Mouse (Mus musculus): ENCODE measurements around the gene Pde4c. TPM values are rescaled to one million over a fixed set of nuclear protein-coding genes. Genes with fewer than 3 reads are reported as not detected.

Gene Pde4c
- polyA plus RNA-seq, 2 experiments, result 0.38 TPM; not detected in 1

- H3K36me3 ChIP-seq (ENCODE audit: control insufficient read depth, insufficient read depth, low read length), result peaks cover 65% of the 10 kb centered on the region
- no peaks in the 10 kb centered on the region for H3K9me3 ChIP-seq (ENCODE audit: control insufficient read depth, low read length)
- no peaks in the 10 kb centered on the region for H3K27me3 ChIP-seq (ENCODE audit: control insufficient read depth, insufficient read depth, low read length)
- peak overlapping the region; percentile 28; the same call in 1 of the 2 replicates for H3K4me2 ChIP-seq (replicated peaks; ENCODE audit: low read depth, low read length, severe bottlenecking)
- ATAC-seq (ENCODE audit: low FRiP score, low read depth), result no peak
- H3K4me1 ChIP-seq (ENCODE audit: control insufficient read depth, insufficient read depth, low read length), result peaks cover 33% of the 10 kb centered on the region
- H3K4me3 ChIP-seq (replicated peaks; ENCODE audit: low read length), result no peak overlapping the region; the same call in 1 of the 2 replicates
- no peak for DNase-seq (ENCODE audit: low spot score)
- 54% methylated on average over 5 of the region's 5 CpGs for WGBS
- no peak for TF ChIP-seq POLR2A (IDR thresholded peaks at IDR 0.05; ENCODE audit: borderline replicate concordance, extremely low read depth, insufficient read depth, insufficient read length)
- peak overlapping the region; percentile 36; the same call in 1 of the 2 replicates for H3K9ac ChIP-seq (ENCODE audit: low read depth, low read length, severe bottlenecking)
- H3K27ac ChIP-seq (replicated peaks; ENCODE audit: low read depth, low read length), result peak overlapping the region; percentile 68
These were observed 49.9 kb downstream of the Pde4c start for GRCm38 (mm10) chr8:70773410-70773809.

DNA sequence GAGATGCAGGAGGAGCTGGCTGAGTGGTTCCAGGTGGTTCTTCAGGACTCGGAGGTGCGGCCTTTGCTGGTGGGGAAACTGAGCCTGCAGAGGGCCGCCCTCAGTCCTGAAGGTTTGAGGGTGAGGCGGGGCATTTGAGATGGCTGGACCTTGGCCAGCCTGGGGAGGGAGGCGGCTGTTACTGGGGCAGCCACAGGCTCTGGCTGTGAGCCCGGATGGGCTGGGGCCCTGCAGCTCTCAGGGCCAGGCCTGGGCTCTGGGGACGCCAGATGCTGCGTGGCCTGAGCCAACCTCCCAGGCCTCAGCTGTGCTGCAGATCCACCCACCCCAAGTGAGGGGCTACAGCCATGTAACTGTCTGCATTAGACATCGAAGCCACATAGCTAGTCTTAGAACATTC, 50.3 kb downstream of the Pde4c start:
- 44% methylated on average over 9 of the region's 9 CpGs for WGBS
- DNase-seq (ENCODE audit: low spot score) (peak; percentile 80), ATAC-seq (ENCODE audit: low FRiP score, low read depth) (no peak)
- H3K27me3 ChIP-seq (ENCODE audit: control insufficient read depth, insufficient read depth, low read length), result no peaks in the 10 kb centered on the region
- TF ChIP-seq POLR2A (IDR thresholded peaks at IDR 0.05; ENCODE audit: borderline replicate concordance, extremely low read depth, insufficient read depth, insufficient read length), result no peak
- peak overlapping the region; percentile 68 for H3K27ac ChIP-seq (replicated peaks; ENCODE audit: low read depth, low read length)
- H3K9me3 ChIP-seq (ENCODE audit: control insufficient read depth, low read length), result no peaks in the 10 kb centered on the region
- H3K9ac ChIP-seq (ENCODE audit: low read depth, low read length, severe bottlenecking), result peak overlapping the region; percentile 36
- H3K36me3 ChIP-seq (ENCODE audit: control insufficient read depth, insufficient read depth, low read length), result peaks cover 65% of the 10 kb centered on the region
- H3K4me2 ChIP-seq (replicated peaks; ENCODE audit: low read depth, low read length, severe bottlenecking), result peak overlapping the region; percentile 28; the same call in 1 of the 2 replicates
- H3K4me1 ChIP-seq (ENCODE audit: control insufficient read depth, insufficient read depth, low read length), result peaks cover 33% of the 10 kb centered on the region
- H3K4me3 ChIP-seq (replicated peaks; ENCODE audit: low read length), result no peak overlapping the region; the same call in 1 of the 2 replicates

- Histone ChIP-seq H3K4me3 (replicated peaks; ENCODE audit: low read length) (no peak overlapping the region), H3K9me3 (ENCODE audit: control insufficient read depth, low read length) (no peaks in the 10 kb centered on the region), H3K9ac (ENCODE audit: low read depth, low read length, severe bottlenecking) (0 out of 2 replicates have a peak overlapping the region, but pooled peaks have one; percentile 95), H3K4me2 (replicated peaks; ENCODE audit: low read depth, low read length, severe bottlenecking) (no peak overlapping the region), H3K27ac (replicated peaks; ENCODE audit: low read depth, low read length) (peak overlapping the region; percentile 68; the same call in 1 of the 2 replicates), H3K27me3 (ENCODE audit: control insufficient read depth, insufficient read depth, low read length) (no peaks in the 10 kb centered on the region), H3K36me3 (ENCODE audit: control insufficient read depth, insufficient read depth, low read length) (peaks cover 68% of the 10 kb centered on the region), H3K4me1 (ENCODE audit: control insufficient read depth, insufficient read depth, low read length) (peaks cover 33% of the 10 kb centered on the region)
- no peak for TF ChIP-seq POLR2A (IDR thresholded peaks at IDR 0.05; ENCODE audit: borderline replicate concordance, extremely low read depth, insufficient read depth, insufficient read length)
- ATAC-seq (ENCODE audit: low FRiP score, low read depth), result no peak
- no peak for DNase-seq (ENCODE audit: low spot score)
- 95% methylated on average over 18 of the region's 18 CpGs for WGBS
These were observed 51.2 kb downstream of the Pde4c start for GRCm38 (mm10) chr8:70774740-70775139.

DNA sequence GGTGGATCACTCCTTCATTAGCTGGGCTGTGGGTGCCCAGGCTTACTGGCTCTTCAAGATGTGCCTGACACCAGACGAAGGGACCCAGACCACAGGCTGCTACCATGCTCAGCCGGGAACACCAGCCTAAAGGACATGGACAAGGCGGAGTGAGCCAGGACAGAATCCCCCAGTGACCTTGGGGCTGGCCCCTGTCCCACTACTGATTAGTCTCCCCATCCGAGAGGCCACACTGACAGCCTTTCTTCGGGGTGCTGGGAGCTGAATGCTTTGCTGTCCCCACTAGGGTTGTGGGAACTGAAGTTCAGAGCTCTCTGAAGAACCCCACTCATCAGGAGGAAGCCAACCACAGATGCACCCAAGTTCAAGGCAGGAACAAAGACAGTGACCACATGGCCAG, 51.7 kb downstream of the Pde4c start:
- DNase-seq (ENCODE audit: low spot score) (no peak), ATAC-seq (ENCODE audit: low FRiP score, low read depth) (no peak)
- H3K9me3 ChIP-seq (ENCODE audit: control insufficient read depth, low read length), result no peaks in the 10 kb centered on the region
- peak overlapping the region; percentile 86 for H3K4me2 ChIP-seq (replicated peaks; ENCODE audit: low read depth, low read length, severe bottlenecking)
- H3K27me3 ChIP-seq (ENCODE audit: control insufficient read depth, insufficient read depth, low read length), result no peaks in the 10 kb centered on the region
- peaks cover 68% of the 10 kb centered on the region for H3K36me3 ChIP-seq (ENCODE audit: control insufficient read depth, insufficient read depth, low read length)
- H3K9ac ChIP-seq (ENCODE audit: low read depth, low read length, severe bottlenecking), result peak overlapping the region; percentile 95
- H3K4me3 ChIP-seq (replicated peaks; ENCODE audit: low read length), result peak overlapping the region; percentile 91
- no peak overlapping the region for H3K27ac ChIP-seq (replicated peaks; ENCODE audit: low read depth, low read length)
- H3K4me1 ChIP-seq (ENCODE audit: control insufficient read depth, insufficient read depth, low read length), result peaks cover 33% of the 10 kb centered on the region
- 88% methylated on average over 5 of the region's 5 CpGs for WGBS
- no peak for TF ChIP-seq POLR2A (IDR thresholded peaks at IDR 0.05; ENCODE audit: borderline replicate concordance, extremely low read depth, insufficient read depth, insufficient read length)

DNA sequence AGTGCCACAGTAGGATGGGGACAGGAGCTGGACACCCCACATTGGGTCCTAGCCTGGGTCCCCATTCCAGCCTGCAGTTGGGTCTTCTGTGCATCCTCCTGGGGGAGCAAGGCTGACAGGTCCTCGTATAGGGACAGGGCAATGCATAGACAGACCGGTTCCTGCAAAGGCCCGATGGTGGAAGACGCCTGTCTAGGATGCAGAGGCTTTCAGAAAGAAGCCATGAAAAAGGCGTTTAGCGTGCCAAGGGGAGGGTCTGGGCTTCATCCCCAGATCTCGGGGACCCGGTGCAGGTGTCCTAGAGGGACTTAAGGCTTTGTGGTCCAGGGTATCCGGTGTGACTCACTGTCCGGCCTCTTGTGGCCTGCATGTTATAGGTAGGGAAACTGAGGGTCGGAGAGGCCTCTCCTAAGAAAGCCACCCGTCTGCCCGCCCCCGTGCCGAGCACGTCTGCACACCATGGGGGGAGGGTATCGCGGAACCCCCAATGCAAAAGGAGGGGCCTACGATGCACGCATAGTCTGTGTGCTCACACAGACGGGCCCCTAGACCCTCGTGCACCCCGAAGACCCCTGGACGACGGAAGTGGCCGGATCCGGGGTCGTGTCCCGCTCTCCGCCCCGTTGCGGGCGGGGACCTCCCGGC, 52.5 kb downstream of the Pde4c start:
- H3K4me3 ChIP-seq (replicated peaks; ENCODE audit: low read length), result peak overlapping the region; percentile 91
- H3K27ac ChIP-seq (replicated peaks; ENCODE audit: low read depth, low read length), result peak overlapping the region; percentile 70
- H3K27me3 ChIP-seq (ENCODE audit: control insufficient read depth, insufficient read depth, low read length), result no peaks in the 10 kb centered on the region
- no peaks in the 10 kb centered on the region for H3K9me3 ChIP-seq (ENCODE audit: control insufficient read depth, low read length)
- H3K4me2 ChIP-seq (replicated peaks; ENCODE audit: low read depth, low read length, severe bottlenecking), result peak overlapping the region; percentile 86
- peak overlapping the region; percentile 95 for H3K9ac ChIP-seq (ENCODE audit: low read depth, low read length, severe bottlenecking)
- H3K4me1 ChIP-seq (ENCODE audit: control insufficient read depth, insufficient read depth, low read length), result peaks cover 33% of the 10 kb centered on the region
- peaks cover 68% of the 10 kb centered on the region for H3K36me3 ChIP-seq (ENCODE audit: control insufficient read depth, insufficient read depth, low read length)
- TF ChIP-seq POLR2A (IDR thresholded peaks at IDR 0.05; ENCODE audit: borderline replicate concordance, extremely low read depth, insufficient read depth, insufficient read length), result no peak
- DNase-seq (ENCODE audit: low spot score), result no peak
- no peak; the same call in 1 of the 2 replicates for ATAC-seq (ENCODE audit: low FRiP score, low read depth)
- 3% methylated on average over 16 of the region's 34 CpGs for WGBS

Data from limb, embryonic 14.5 days (tissue).